Mouse (Mus musculus) limb, embryonic 13.5 days (tissue): Measurements from ENCODE around the gene Bcl7c. TPM values are rescaled to one million over a fixed set of nuclear protein-coding genes. Genes with fewer than 3 reads are reported as not detected.

Experiments used
- ATAC-seq: fragments of 200-750 bp; cut with Nextera tagmentation; 2 replicates; pipeline ENCODE4 v1.8.0; 2017; ENCODE audit warnings: low read depth, moderate number of reproducible peaks, moderate TSS enrichment; ENCODE audit not compliant: low FRiP score
- H3K27ac ChIP-seq: fragments of 300-500 bp; sonication (generic); 2 replicates; pipeline ENCODE4 v1.5.1; 2015; ENCODE audit warnings: inconsistent platforms, mild to moderate bottlenecking, moderate library complexity
- H3K27me3 ChIP-seq: fragments of 300-500 bp; sonication (generic); 2 replicates; pipeline ENCODE4 v1.6.1; 2015; ENCODE audit warnings: mild to moderate bottlenecking, inconsistent platforms
- H3K36me3 ChIP-seq: fragments of 300-500 bp; sonication (generic); 2 replicates; pipeline ENCODE4 v1.6.1; 2015; ENCODE audit warnings: inconsistent platforms, mild to moderate bottlenecking, moderate library complexity
- H3K4me1 ChIP-seq: fragments of 300-500 bp; sonication (generic); 2 replicates; pipeline ENCODE4 v1.6.1; 2015; ENCODE audit warnings: inconsistent platforms
- H3K4me2 ChIP-seq: fragments of 300-500 bp; sonication (generic); replicated peaks from 2 replicates; pipeline ENCODE4 v1.6.1; 2015; ENCODE audit warnings: inconsistent platforms, mild to moderate bottlenecking, moderate library complexity
- H3K4me3 ChIP-seq: fragments of 300-500 bp; sonication (generic); 2 replicates; pipeline ENCODE4 v1.5.1; 2015; ENCODE audit warnings: moderate library complexity, mild to moderate bottlenecking, inconsistent platforms
- H3K9ac ChIP-seq: fragments of 300-500 bp; sonication (generic); 2 replicates; pipeline ENCODE4 v1.6.1; 2015; ENCODE audit warnings: mild to moderate bottlenecking, inconsistent platforms
- H3K9me3 ChIP-seq: fragments of 300-500 bp; sonication (generic); 2 replicates; pipeline ENCODE4 v1.6.1; 2016; ENCODE audit warnings: inconsistent platforms
- WGBS: fragments of 180-500 bp; shearing (Covaris S2); methylation state at CpG from one replicate; pipeline ENCODE4 v1.1.7; 2015; 5-methylcytosine and 5-hydroxymethylcytosine counted together
- polyA plus RNA-seq: library from polyadenylated mRNA; unstranded; fragments of >200 nt; fragmentation: Nextera tagmentation; extraction: Ambion mirVana; gene quantifications from 2 replicates; pipeline ENCODE4 v1.2.1, GENCODE M21; 2015

The Bcl7c gene
- 82.3 and 85.8 TPM in 2 replicates for polyA plus RNA-seq

DNA sequence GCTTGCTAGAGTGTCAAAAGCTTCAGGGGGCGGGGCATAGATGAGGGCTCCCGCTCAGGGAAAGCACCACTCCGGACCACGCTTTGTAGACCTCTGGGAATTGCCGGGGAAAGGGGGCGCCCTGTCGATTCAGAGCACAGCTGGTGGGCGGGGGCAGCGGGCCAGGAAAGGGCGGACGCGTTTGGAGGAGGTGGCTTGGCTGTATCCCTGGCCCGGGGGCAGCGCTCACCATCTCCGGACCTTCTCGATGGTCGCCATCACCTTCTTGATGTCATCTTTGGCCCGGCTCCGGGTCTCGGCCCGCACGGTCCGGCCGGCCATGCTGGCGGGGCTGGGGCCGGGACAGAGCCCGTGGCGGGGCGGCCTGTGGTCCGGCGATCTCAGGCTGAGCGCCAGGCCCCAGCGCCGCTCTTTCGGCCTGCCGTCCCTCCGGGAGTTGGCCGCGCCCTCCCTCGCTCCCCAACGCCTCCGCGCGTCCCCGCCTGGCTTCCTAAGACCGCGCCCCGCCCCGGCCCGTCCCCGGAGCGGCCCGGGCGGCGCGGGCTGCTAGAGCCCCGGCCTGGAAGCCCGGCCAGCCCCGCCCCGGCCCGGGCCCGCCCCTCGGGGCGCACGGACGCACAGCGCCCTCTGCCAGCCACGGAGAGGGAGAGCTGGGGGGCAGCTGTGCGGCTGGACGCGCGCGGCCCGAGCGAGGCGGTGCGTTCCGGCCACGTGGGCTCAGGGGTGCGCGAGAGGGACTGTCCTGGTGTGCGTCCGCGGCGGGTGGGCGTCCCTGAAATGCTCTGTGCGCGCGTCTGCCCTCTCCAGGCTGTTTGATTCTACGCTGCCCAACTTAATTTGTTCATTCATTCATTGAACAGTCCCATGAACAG is at the start of gene Bcl7c:
Gene Bcl7c (minus strand): TSS at position 727 of the 872 bp plus-strand sequence.
- ATAC-seq = peak; percentile 80
- Histone ChIP-seq H3K4me2 (peak within 1 kb of the TSS; percentile 92), H3K4me3 (peak within 1 kb of the TSS; percentile 76), H3K27me3 (no peaks in the 10 kb centered on the region), H3K4me1 (peaks cover 47% of the 10 kb centered on the region), H3K27ac (peak within 1 kb of the TSS; percentile 99), H3K9me3 (no peaks in the 10 kb centered on the region), H3K36me3 (peaks cover 31% of the 10 kb centered on the region), H3K9ac (peak within 1 kb of the TSS; percentile 93)
- under 1% methylated on average over 83 of the region's 90 CpGs for WGBS

DNA sequence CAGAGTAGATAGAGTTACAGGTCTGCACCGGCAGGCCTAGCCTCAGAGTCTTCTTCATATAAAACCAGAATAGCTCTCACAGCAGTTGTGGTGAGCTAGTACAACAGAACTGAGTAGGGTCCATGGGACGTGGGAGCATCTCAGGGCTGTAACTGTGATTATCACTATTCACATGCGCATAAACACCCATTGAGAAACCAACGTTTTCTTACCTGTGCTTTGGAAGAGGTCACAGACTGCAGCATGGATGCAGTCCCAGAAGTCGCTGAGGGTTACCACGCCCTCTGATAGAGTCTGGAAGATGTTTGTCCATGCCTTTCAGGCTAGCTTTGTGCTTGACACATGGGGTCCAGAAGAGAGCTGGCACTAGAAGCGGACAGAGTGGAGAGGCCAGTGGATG is 45.0 kb upstream of the Bcl7c start:
- H3K4me1 ChIP-seq = peaks cover 29% of the 10 kb centered on the region
- H3K27me3 ChIP-seq = no peaks in the 10 kb centered on the region
- WGBS = 88% methylated on average over 7 of the region's 7 CpGs
- no peak for ATAC-seq
- H3K9me3 ChIP-seq = no peaks in the 10 kb centered on the region
- H3K9ac ChIP-seq = no peak overlapping the region
- no peak overlapping the region for H3K4me2 ChIP-seq
- H3K4me3 ChIP-seq = no peak overlapping the region
- H3K27ac ChIP-seq = no peak overlapping the region
- H3K36me3 ChIP-seq = peaks cover 100% of the 10 kb centered on the region

DNA sequence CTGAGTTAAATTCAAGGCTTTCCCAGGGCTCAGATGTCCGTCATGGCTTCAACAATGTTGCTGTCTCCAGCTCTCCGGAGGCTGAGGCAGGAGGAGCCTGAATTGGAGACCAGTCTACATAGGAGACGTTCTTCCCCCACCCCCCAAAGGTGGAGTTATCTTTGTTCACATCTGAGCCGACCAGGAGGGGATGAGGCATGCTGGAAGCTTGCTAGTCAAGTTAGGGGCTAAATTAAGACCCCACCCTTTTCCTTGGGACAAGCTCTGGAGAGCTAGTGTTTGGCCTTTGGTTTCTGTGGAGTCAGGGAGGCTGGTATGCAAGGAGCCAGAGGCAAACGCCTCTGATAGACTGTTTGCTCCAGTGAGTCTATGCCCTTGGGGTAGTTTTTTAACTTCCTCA is 44.4 kb upstream of the Bcl7c start:
- Histone ChIP-seq H3K9ac (0 out of 2 replicates have a peak overlapping the region, but pooled peaks have one; percentile 13), H3K4me2 (no peak overlapping the region), H3K4me1 (peaks cover 32% of the 10 kb centered on the region), H3K36me3 (peaks cover 100% of the 10 kb centered on the region), H3K9me3 (no peaks in the 10 kb centered on the region), H3K4me3 (no peak overlapping the region), H3K27me3 (no peaks in the 10 kb centered on the region), H3K27ac (no peak overlapping the region)
- no peak for ATAC-seq
- WGBS = 70% methylated on average over 5 of the region's 5 CpGs

DNA sequence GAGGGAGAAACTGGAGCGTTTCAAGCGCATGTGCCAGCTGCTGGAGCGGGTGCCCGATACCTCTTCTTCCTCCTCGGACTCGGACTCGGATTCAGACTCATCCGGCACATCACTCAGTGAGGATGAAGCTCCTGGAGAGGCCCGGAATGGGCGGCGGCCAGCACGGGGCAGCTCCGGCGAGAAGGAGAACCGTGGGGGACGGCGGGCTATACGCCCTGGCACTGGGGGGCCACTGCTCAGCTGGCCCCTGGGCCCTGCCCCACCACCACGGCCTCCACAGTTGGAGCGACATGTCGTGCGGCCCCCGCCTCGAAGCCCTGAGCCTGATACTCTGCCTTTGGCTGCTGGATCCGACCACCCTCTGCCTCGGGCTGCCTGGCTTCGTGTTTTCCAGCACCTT is 43.3 kb upstream of the Bcl7c start:
- H3K27me3 ChIP-seq = no peaks in the 10 kb centered on the region
- WGBS = 96% methylated on average over 27 of the region's 27 CpGs
- no peak overlapping the region for H3K4me2 ChIP-seq
- no peak for ATAC-seq
- no peaks in the 10 kb centered on the region for H3K9me3 ChIP-seq
- peaks cover 93% of the 10 kb centered on the region for H3K36me3 ChIP-seq
- H3K27ac ChIP-seq = no peak overlapping the region
- no peak overlapping the region for H3K4me3 ChIP-seq
- H3K9ac ChIP-seq = 0 out of 2 replicates have a peak overlapping the region, but pooled peaks have one; percentile 48
- H3K4me1 ChIP-seq = peaks cover 43% of the 10 kb centered on the region

DNA sequence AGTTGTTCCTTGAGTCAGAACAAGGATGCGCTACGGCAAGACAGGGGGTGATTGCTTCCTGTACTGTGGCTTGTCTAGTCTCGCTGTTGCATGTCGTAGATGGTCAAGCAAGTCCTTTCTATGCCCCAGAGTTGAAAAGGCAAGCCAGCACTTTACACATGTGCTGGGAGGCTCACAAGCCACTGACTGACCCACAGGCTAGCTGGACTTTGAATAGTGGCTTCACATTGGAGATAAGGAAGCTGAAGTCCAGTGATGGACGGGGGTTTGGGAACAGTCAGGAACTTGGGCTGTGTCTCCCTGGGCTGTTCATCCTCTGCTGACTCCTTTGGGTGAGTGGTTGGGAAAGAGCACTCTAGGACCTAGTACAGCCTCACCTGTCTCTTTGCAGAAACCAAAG is 42.9 kb upstream of the Bcl7c start:
- no peaks in the 10 kb centered on the region for H3K9me3 ChIP-seq
- 93% methylated on average over 5 of the region's 5 CpGs for WGBS
- peaks cover 39% of the 10 kb centered on the region for H3K4me1 ChIP-seq
- peaks cover 88% of the 10 kb centered on the region for H3K36me3 ChIP-seq
- H3K9ac ChIP-seq = 0 out of 2 replicates have a peak overlapping the region, but pooled peaks have one; percentile 48
- no peak overlapping the region for H3K4me3 ChIP-seq
- H3K27ac ChIP-seq = no peak overlapping the region
- H3K4me2 ChIP-seq = no peak overlapping the region
- no peak for ATAC-seq
- no peaks in the 10 kb centered on the region for H3K27me3 ChIP-seq

DNA sequence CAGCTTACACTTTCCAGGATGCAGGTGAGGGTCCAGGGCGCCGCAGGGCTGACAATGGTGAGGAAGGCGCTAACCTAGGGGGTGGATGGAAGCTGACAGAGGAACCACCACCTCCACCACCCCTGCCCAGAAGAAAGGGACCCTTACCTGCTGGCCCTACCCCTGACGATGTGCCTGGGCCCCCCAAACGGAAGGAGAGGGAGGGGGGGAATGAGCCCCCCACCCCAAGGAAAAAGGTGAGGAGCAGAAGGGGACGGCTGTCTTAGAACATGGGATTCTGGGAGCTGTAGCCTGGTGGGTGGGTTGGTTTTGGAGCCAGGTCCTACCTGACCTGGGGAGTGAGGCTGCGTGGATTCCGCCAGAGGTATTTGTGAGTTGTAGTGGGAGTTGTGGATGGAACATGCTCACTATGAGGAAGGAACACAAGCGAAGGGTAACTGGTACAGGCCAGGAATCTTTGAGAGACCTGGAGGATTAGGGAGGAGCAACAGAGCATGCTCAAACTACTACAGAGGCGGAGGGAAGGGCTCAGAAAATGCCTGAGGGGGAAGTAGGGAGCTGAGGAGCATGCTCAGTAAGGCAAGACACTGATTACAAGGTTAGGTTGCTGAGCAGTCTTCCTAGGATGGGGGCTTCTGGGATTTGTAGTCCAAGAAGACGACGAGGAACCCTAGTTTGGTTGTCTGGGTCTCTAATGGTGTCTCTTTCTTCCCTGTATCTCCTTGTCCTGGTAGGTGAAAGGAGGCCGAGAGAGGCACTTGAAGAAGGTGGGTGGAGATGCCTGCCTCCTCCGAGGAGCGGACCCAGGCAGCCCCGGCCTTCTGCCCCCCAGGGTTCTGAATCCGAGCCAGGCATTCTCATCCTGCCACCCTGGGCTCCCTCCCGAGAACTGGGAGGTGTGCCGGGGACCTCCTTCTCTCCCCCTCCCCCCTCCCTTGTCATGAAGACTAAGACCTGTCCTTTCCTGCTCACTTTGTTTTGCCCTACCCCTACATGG is 41.7 kb upstream of the Bcl7c start:
- Histone ChIP-seq H3K9ac (no peak overlapping the region), H3K9me3 (no peaks in the 10 kb centered on the region), H3K4me1 (peaks cover 29% of the 10 kb centered on the region), H3K27me3 (no peaks in the 10 kb centered on the region), H3K27ac (no peak overlapping the region), H3K4me3 (no peak overlapping the region), H3K4me2 (no peak overlapping the region), H3K36me3 (peaks cover 76% of the 10 kb centered on the region)
- 82% methylated on average over 16 of the region's 19 CpGs for WGBS
- ATAC-seq = no peak

DNA sequence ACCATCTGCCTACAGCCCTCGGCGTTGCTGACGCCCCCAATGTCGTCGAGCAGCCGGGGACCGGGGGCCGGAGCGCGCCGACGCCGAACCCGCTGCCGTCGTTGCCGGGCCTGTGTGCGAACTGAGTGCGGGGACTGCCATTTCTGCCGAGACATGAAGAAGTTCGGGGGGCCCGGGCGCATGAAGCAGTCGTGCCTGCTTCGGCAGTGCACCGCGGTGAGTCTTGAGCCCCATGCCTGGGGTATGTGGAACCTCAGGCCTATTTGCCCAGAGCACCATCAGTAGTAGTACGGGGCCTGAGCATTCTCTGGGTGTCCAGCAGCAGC is 39.5 kb upstream of the Bcl7c start:
- ATAC-seq = no peak
- H3K36me3 ChIP-seq = peaks cover 54% of the 10 kb centered on the region

DNA sequence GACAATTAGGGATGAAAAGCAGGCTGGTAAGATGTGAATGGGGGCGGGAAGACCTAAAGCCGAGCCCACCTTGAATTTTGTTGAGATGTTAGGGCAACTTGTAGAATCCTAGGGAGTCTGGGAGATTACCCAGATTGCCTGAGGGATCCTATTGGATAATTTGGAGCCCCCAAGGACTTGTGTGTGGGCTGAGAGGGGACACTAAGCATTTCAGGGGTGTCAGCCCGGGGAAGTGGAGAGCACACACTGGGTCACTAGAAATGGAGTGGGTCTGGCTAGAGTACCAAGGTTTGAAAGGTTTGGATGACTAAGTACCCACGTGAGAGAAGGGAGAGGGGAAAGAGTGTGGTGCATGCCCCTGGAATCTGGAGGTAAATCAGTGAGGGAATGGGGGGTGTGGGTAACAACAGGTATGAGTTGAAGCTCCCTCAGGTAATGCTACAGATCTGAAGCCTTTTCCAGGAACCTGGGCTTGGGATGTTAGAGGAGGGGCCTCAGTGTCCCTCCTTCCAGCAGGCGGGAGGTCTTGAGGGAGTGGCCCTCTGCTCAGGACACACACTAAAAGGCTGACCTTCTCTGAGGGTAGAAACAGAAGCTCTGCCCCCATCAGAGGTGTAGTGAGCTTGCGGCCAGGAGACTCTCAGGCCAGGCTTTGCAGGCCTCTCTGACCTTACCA is 39.0 kb upstream of the Bcl7c start:
- H3K27me3 ChIP-seq = no peaks in the 10 kb centered on the region
- ATAC-seq = no peak
- H3K27ac ChIP-seq = peak overlapping the region; percentile 93; the same call in 1 of the 2 replicates
- H3K9ac ChIP-seq = peak overlapping the region; percentile 92
- 31% methylated on average over 6 of the region's 6 CpGs for WGBS
- no peaks in the 10 kb centered on the region for H3K9me3 ChIP-seq
- peak overlapping the region; percentile 96 for H3K4me3 ChIP-seq
- H3K36me3 ChIP-seq = peaks cover 49% of the 10 kb centered on the region
- H3K4me2 ChIP-seq = peak overlapping the region; percentile 85
- H3K4me1 ChIP-seq = peaks cover 22% of the 10 kb centered on the region

More for the DNA sequence above, 39.5 kb upstream of the Bcl7c start:
- peak overlapping the region; percentile 96 for H3K4me3 ChIP-seq
- H3K9ac ChIP-seq = peak overlapping the region; percentile 92; the same call in 1 of the 2 replicates
- no peaks in the 10 kb centered on the region for H3K9me3 ChIP-seq
- peak overlapping the region; percentile 85 for H3K4me2 ChIP-seq
- H3K27ac ChIP-seq = no peak overlapping the region
- no peaks in the 10 kb centered on the region for H3K27me3 ChIP-seq
- WGBS = 92% methylated on average over 28 of the region's 28 CpGs
- peaks cover 27% of the 10 kb centered on the region for H3K4me1 ChIP-seq

DNA sequence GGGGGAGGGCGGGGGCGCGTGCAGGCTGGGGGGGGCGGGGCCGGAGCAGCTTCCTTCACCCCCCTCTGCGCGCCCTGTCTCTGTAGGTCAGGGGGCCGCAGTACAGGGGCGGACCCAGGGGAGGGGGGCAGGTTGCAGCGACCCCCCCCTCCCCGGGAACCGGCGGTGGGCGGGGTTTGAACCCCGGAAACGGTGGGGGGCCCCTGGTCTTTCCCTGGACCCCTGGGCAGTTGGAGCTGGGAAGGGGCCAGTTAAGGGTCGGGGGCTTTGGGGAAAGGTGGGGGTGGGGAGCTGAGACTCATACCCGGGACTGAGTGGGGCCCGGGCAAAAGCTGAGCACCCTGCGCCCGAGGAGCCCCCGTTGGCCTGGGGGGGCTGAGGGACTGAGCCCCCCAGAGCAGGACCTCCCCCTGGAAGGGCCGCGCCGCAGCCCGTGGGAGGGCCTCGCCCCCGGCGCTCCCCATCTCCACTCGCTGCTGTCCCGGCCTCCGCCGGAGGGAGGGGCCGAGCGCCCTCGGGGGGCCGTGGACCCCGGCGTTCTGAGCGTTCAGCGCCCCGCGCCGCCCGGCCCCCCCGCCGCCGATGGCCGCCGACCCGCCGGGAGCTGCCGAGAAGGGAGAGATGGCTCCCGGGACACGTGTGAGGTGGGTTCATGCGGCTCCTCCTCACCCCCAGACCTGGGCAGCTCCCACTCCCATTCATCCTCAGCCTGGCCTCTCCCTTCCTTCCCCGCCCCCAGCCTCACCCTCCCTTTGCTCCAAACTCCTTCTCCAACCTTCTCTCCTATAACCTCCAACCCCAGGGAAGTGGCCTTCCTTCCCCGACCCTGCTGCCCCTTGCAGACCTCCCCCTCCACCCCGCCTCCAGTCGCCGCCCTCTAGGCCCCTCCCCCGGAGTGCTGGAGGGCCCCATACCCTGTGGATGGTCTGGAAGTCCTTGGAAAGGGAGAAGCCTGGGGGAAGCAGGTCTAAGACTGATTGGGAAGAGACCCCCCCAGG is 38.1 kb upstream of the Bcl7c start:
- under 1% methylated on average over 52 of the region's 62 CpGs for WGBS
- Histone ChIP-seq H3K27ac (peak overlapping the region; percentile 93), H3K9ac (peak overlapping the region; percentile 92), H3K4me3 (peak overlapping the region; percentile 96), H3K4me2 (peak overlapping the region; percentile 85), H3K27me3 (no peaks in the 10 kb centered on the region), H3K4me1 (peaks cover 22% of the 10 kb centered on the region), H3K9me3 (no peaks in the 10 kb centered on the region), H3K36me3 (peaks cover 40% of the 10 kb centered on the region)
- ATAC-seq = peak; percentile 0; the same call in 1 of the 2 replicates

DNA sequence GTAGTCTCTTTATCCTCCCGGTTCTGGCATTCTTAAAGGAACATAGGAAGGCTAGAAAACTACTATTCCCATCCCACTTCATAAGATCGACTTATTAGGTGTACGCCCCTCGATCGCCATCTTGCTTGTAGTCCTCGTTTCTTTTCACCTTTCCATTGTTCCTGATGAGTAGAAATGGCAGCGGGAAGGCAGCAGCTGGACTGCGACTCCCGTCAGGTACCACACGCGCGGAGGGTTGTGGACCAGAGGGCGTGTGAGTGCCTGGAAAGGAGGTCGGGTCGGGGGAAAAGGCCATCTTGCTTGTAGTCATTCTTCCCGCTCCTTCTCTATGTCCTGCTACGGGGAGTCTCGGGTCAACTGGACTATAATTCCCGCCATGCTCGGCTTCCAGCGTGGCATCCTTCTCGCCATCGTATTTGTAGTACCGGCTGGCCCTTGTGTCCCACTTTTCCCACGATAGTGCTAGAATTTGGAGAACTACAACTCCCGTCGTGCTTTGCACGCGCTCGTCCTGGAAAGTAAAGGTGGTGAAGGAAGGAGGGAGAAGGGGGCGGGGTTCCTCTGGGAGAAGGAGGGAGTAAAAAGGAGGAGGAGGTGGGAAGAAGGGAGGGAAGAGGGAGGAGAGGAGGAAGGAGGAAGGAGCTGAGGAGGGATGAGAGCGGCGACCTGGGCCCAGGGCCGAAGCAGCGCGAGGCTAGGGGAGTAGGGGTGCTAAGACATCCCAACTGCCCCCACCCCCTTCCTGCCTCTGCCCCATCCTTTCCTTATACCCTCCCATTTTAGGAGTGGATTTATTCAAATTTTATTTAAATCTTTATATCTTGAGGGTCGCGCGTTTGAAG is 37.1 kb upstream of the Bcl7c start:
- WGBS = under 1% methylated on average over 39 of the region's 39 CpGs
- Histone ChIP-seq H3K4me2 (peak overlapping the region; percentile 85), H3K4me1 (peaks cover 22% of the 10 kb centered on the region), H3K9ac (peak overlapping the region; percentile 92), H3K27ac (peak overlapping the region; percentile 93), H3K4me3 (peak overlapping the region; percentile 96), H3K27me3 (no peaks in the 10 kb centered on the region), H3K9me3 (no peaks in the 10 kb centered on the region), H3K36me3 (peaks cover 31% of the 10 kb centered on the region)
- ATAC-seq = peak; percentile 91
